Mouse (Mus musculus) layer of hippocampus, adult 2 months (tissue): Measurements from ENCODE around the gene Efcc1. TPM values are rescaled to one million over a fixed set of nuclear protein-coding genes. Genes with fewer than 3 reads are reported as not detected.
A peak's percentile ranks its signal among the peaks of the same experiment; 100 is the strongest.
"Not testable (repeated sequence)": the region's sequence is repeated elsewhere in the genome, so short reads cannot be mapped to it uniquely, and the experiment has no call there.

Experiments used
- DNase-seq, 2 experiments: peaks; one replicate each; pipeline ENCODE4 v3.0.0; 2022; ENCODE audit warnings: low spot score in 2 of 2
- H3K27ac ChIP-seq: fragments of 200-600 bp; 2 replicates; pipeline ENCODE4 v1.8.1; 2022
- H3K4me3 ChIP-seq: fragments of 200-600 bp; 2 replicates; pipeline ENCODE4 v1.8.1; 2022; ENCODE audit warnings: mild to moderate bottlenecking
- CTCF ChIP-seq: fragments of 200-600 bp; conservative IDR thresholded peaks from 2 replicates; pipeline ENCODE4 v1.8.1; 2022; ENCODE audit warnings: antibody characterized with exemption, mild to moderate bottlenecking, moderate library complexity
- total RNA-seq, 2 experiments: library from RNA; stranded (reverse); gene quantifications; 2 replicates each; pipeline ENCODE4 v1.2.3; 2021

Efcc1 gene
- total RNA-seq, 2 experiments from 2014 or later: 3.7 to 4.3 TPM

DNA sequence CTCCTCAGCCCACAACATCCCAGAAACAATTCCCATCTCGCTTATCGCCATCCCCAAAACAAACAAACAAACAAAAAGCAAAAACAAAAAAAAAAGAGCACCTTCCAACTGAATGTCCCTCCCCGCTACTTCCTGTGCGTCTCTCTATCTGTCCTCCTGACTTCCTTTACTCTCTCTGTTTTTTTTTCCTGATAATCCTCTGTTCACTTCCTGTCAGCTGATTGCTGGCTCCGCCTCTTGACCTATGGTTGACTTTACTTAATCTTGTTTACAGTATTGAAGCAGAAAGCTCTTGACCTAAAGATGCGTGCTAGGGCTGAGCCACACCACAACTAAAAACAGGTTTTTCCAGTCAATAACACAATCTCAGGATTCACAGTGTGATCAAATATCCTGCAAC is 17.9 kb downstream of the Efcc1 start:
- DNase-seq: no peak
- no peak for TF ChIP-seq CTCF

DNA sequence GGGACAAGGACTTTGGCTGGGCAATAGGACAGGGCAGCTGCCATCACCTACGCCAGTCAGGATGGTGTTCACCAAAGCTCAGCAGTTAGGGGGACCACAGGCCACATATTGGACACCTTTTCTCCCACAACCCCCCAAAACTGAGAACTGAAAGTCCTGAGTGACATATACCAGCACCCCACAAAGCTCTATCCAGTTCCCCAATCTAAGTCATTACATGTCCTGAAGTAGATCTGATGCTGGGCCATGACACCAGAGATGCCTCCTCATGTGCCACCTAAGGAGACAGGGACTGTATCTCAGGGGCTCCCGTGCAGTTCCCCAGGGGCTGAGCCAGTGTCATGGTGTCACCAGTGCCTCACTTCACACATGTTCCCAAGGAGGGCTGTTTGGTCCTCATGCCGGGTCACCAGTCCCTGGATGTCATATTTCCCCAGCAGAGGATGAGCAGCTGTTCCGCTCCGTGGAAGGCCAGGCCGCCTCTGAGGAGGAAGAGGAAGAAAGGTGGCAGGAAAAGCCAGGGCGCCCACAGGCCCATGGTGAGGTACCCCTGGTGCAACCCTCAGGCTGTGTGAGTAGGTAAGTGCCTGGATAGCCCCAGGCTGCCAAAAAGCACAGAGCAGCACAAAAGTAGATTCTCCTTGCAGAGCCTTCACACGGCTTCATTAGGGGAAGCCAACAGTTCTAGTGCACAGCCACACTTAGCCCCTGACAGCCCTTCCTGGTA is 19.7 kb downstream of the Efcc1 start:
- H3K4me3 ChIP-seq: no peak overlapping the region
- no peak for TF ChIP-seq CTCF
- DNase-seq: no peak
- H3K27ac ChIP-seq: no peak overlapping the region

More for the DNA sequence above, 17.9 kb downstream of the Efcc1 start:
- Histone ChIP-seq H3K4me3 (no peak overlapping the region), H3K27ac (no peak overlapping the region)

DNA sequence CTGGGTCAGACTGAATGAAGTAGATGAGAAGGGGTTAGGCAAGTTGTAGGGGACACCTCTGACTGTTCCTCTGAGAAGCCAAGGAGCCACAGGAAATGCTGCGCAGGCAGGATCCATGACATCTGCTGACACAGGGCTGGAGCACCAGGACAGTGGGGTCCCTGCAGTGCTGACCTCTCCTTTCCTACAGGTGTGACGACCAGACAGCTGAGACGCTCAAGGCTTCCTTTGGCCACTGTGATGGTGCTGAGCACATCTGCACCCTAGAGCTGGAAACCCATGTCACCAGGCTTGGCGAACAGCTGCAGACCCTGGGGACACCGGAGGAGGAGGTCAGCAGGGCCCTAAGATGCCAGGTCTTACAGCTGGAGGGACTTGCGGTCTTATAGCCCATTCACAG is 20.9 kb downstream of the Efcc1 start:
- no peak for DNase-seq
- Histone ChIP-seq H3K27ac (no peak overlapping the region), H3K4me3 (no peak overlapping the region)
- no peak for TF ChIP-seq CTCF

DNA sequence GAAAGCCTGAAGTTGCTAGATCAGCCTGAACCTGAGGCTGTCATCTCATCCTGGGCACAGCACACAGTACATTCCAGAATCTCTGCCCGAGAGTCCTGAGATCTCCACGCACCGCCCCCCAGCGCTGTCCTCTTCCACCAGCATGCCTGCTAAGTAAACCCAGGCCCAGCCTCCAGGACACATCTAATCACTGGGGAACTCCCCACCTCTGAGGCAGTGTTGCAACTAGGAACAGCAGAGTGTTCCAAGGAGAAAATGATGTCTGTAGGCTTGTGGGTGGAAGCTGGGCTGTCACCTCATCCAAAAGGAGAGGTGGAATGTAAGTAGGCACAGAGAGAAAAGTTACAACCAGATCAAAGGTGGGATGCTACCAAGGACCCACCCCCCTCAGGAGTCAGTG is 24.5 kb downstream of the Efcc1 start:
- no peak for DNase-seq
- TF ChIP-seq CTCF: no peak
- no peak overlapping the region for H3K27ac ChIP-seq
- H3K4me3 ChIP-seq: no peak overlapping the region

DNA sequence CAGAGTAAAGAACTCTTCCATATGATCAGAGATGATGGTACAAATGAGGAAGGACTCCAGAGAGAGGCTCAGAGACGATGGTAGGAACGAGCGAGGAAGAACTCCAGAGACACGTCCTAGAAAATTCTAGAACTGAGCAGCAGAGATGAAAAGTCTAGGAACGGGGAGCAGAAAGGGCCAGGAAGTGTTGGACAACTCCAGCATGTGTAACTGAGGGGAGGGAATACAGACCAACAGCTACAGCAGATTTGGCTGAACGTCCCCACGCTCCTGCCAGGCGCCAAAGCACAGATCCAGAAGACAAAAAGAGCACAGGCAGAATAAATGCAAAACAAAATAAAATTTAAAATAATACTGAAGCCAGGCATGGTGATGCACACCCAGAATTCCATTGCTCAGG is 26.2 kb downstream of the Efcc1 start:
- no peak for TF ChIP-seq CTCF
- DNase-seq: no peak
- no peak overlapping the region for H3K4me3 ChIP-seq
- no peak overlapping the region for H3K27ac ChIP-seq

DNA sequence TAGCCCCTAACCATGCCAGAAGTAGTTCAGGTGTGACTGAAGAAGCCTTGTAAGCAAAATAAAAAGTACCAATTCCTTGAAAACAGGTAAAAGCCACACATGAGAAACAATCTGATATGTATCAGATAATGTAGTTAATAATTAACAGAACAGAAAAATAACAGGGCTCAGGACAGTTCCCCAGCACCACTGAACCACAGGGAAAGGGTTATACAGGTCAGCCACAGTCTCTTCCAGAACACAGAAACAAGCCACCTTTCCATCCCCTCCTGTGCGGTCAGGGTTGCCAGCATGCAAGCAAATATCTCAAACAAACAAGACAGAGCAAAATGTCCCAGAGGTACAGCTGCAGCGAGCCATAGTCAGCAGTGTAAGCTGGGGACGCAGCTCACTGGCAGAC is 28.7 kb downstream of the Efcc1 start:
- TF ChIP-seq CTCF: no peak
- Histone ChIP-seq H3K4me3 (no peak overlapping the region), H3K27ac (no peak overlapping the region)
- no peak for DNase-seq

DNA sequence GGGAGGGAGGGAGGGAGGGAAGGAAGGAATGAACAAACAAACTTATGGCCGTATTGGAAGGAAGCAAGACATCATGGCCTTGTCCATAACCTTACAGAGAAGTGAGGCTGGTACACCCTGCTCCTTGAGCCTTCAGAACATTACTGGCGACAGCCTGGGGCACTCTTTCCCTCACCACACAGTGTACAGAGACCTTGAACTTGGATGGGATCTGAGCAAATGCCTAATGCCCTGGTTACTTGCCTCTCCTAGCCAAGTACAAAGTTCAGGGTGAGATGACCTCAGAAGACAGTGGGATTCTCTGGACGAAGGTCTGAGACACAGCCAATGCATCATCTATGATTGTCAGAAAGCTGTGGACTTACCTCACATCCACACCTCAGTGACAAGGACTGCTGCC is 29.2 kb downstream of the Efcc1 start:
- Histone ChIP-seq H3K27ac (no peak overlapping the region), H3K4me3 (no peak overlapping the region)
- DNase-seq: no peak
- TF ChIP-seq CTCF: no peak

DNA sequence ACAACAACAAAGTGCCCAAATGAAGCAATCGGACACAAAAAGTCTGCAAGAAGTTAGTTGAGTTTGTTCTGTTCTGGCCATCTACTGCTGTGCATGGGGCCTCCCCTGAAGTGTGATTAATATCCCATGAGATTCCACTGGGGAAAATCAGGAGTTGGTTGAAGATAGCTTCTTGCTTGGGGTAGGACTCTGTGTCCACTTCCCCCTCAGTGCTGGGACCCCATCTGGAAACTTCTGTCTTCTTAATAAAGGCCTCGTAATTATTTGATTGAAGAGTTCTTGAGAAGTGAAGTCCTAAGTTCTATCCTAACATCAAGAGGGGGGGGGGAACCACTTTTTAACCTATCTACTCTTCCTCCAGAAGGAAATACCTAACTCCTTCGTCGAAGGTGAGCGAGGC is 31.5 kb downstream of the Efcc1 start:
- TF ChIP-seq CTCF: no peak
- H3K4me3 ChIP-seq: no peak overlapping the region
- H3K27ac ChIP-seq: no peak overlapping the region
- DNase-seq: no peak

DNA sequence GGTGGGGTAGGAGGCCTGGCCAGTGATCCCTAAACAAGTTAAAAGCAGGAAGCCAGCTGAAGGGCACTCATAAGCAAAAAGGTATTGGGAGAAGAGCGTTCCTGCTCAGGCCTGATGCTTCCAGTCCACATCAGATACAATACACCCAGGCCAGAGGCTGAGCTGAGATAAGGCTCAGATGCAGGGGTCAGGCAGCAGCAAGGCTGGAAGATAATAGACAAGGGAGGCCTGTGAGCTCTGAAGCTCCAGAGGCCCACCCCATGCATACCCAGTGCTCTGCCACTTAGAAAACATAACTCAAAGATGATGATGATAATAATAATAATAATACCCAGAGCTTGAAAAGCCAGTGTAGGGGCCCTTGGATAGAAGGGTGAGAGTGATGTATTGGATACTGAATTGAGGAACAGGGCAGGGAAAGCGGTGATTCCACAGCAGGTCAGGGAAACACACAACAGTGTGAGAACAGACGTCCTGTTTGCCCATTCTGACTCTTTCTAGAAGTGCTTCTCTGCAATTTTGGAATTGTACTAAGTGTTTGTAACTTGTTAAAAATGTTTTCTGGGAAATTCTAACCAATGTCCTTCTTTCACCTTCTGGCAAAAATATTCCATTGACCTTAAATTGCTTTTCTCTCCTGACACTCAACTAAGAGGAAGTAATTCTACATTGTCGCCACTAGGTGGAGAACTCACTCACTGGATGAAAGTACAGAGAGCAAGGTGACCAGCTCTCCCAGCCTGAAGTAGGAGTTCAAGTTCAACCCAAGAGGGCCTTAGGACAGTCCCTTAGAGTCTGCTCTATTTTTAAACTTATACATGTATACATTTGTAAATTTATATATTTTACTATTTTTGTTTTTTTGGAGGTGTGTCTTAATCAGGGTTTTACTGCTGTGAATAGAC is 33.0 kb downstream of the Efcc1 start:
- Histone ChIP-seq H3K27ac (no peak overlapping the region), H3K4me3 (no peak overlapping the region)
- no peak for DNase-seq
- peak; percentile 93 for TF ChIP-seq CTCF

DNA sequence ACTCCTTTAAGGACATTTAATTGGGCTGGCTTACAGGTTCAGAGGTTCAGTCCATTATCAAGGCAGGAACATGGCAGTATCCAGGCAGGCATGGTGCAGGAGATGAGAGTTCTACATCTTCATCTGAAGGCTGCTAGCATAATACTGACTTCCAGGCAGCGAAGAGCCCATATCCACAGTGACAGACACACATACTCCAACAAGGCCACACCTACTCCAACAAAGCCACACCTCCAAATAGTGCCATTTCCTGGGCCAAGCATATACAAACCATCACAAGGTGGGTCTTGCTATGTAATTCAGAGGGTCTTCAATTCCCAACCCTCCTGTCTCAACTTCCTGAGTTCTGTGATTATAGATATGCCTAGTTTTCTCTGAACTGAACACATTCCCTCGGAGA is 33.6 kb downstream of the Efcc1 start:
- H3K27ac ChIP-seq, DNase-seq, H3K4me3 ChIP-seq: not testable (repeated sequence)

DNA sequence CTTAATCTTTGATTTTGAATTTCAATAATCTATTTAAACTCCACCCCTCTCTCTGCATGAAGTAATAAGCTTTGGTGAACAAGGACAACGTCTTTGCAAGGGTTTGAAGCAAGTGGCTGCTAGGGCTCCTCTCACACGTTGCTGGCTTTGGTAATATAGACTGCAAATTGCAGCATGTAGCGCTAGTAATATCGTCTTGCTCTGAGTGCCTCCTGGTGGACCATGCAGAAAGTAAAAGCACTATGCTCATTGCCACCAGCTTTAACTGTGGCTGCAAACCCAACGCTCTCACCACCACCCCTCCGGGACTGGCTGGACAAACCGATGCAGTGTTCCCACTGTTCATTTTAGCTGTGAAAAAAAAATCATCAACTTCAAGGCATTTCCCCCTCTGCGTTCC is 40.0 kb downstream of the Efcc1 start:
- Histone ChIP-seq H3K27ac (no peak overlapping the region), H3K4me3 (no peak overlapping the region)
- TF ChIP-seq CTCF: peak; percentile 64
- DNase-seq: no peak

DNA sequence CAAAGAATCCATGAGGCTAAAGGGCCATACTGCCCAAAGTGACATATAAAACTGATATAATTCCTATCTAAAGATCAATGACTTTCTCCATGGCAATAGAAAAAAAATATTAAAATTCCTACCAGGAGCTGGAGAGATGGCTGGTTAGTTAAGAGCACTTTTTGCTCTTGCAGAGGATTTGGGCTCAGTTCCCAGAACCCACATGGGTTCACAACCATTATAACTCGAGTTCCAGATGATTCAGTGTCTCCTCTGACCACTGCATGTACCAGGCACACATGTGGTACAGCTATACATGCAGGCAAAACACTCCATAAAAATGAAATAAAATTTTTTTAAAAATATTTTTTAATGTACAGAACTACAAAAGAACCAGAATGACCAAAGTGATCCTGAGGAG is 43.8 kb downstream of the Efcc1 start:
- Histone ChIP-seq H3K4me3 (no peak overlapping the region), H3K27ac (no peak overlapping the region)
- TF ChIP-seq CTCF: no peak
- DNase-seq: no peak

DNA sequence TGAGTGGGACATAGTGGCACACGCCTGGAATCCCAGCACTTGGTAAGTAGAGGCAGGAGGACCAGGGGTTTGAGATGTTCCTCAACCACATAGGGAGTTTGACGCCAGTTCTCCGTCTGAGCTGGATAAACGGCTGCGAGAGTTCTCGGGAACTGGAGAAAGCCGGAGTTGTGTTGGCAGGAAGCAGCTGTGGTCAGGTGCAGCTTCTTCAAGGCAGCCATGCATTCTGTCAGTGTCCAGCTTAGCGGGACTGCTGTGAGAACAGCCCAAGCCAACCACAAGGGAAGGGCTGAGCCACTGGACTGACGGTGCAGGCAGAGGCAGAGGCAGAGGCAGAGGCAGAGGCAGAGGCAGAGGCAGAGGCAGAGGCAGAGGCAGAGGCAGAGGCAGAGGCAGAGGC is 44.2 kb downstream of the Efcc1 start:
- Histone ChIP-seq H3K27ac (no peak overlapping the region), H3K4me3 (no peak overlapping the region)
- DNase-seq: no peak
- TF ChIP-seq CTCF: no peak

DNA sequence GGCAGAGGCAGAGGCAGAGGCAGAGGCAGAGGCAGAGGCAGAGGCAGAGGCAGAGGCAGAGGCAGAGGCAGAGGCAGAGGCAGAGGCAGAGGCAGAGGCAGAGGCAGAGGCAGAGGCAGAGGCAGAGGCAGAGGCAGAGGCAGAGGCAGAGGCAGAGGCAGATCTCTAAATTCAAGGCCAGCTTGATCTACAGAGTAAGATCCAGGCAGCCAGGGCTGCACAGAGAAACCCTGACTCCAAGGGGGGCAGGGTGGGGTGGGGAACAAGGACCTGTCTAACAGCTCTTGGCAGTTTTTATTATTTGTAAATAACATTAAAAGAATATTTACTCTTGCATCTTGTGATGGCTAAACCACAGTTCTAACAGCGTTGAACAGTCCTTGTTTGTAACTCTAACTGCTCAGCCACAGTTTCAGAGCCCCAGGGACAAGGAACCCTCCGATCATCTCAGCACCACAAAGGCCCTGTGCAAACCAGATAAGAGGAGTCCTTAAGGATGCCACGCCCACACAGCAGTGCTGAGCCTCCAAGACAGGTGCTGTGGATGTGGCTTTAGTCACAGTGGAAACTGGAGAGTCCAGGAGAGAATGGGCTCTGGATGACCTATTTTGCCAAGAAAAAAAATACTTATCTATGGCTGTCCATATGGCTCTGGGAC is 45.0 kb downstream of the Efcc1 start:
- no peak for TF ChIP-seq CTCF
- Histone ChIP-seq H3K27ac (no peak overlapping the region), H3K4me3 (no peak overlapping the region)
- no peak for DNase-seq
